Mouse (Mus musculus): ENCODE measurements around the gene Muc13.

DNA sequence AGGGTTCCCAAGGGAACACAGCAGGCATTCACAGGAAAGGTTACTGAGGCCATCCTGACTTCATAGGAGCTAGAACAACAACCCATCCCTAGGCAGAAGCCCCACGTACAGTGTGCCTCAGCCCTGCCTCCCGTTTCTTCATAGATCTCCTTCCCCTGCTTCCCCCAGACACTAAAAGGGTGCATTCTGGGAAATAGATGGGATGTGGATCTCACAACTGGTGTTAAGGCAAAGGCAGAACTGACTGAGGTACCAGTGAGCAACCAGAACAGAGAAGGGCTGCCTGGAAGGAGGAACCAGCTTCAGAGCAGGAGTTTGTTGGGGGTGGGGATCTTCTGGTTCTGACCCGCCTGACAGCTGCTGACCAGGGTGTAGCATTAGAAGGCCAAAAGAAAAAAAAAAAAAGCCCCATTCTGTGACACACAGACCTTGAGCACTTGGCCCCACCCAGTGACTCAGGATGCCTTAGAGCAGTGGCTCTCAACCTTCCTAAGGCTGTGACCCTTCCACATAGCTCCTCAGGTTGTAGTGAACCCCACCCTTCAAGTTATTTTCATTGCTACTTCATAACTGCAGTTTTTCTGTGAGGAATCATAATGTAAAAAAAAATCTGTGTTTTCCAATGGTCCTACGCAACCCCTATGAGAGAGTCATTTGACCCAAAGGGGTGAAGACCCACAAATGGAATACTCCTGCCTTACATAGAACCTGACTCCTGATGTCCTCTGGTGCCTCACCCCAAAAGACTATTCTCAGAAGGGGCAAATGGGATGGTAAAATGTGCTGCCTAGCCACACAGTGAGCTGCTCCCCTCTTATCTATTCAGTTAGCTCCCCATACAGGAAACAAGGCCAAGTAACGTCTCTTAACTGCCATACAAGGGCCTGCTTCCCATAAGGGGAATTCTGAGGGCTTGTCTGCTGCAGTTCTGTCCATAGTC is 11.8 kb upstream of the Muc13 start:
- TF ChIP-seq CTCF (conservative IDR thresholded peaks at IDR 0.05; ENCODE audit: low read length) (no peak), NANOG (IDR thresholded peaks at IDR 0.05; ENCODE audit: borderline replicate concordance, low read length) (no peak), POU5F1 (IDR thresholded peaks at IDR 0.05; ENCODE audit: borderline replicate concordance, low read length) (no peak)

Data from E14TG2a.4 (cell line).